Mouse (Mus musculus): ENCODE measurements around the gene Cmpk1. TPM values are rescaled to one million over a fixed set of nuclear protein-coding genes. Genes with fewer than 3 reads are reported as not detected.

The Cmpk1 gene
- total and polyA plus RNA-seq, 3 experiments: 27.2 to 115 (median 92.1) TPM

GRCm38 (mm10) chr4:114946416-114946815 is 40.6 kb downstream of the Cmpk1 start:
- DNase-seq (ENCODE audit: extremely low read depth): no peak
- no peak overlapping the region for H3K9ac ChIP-seq (ENCODE audit: insufficient read depth, low read depth)
- peaks cover 5% of the 10 kb centered on the region for H3K27me3 ChIP-seq (replicated peaks)
- no peaks in the 10 kb centered on the region for H3K9me3 ChIP-seq (replicated peaks; ENCODE audit: low read length)
- in situ Hi-C loops (cut with MboI; ENCODE audit: low pct_ligation_motif_present, low pct_unique_long_range_greater_than_20kb, low sequenced_read_pairs) (no loop called here), dilution Hi-C loops (cut with MboI; ENCODE audit: extremely low pct_ligation_motif_present, extremely low pct_unique_long_range_greater_than_20kb, low sequenced_read_pairs) (no loop called here)
- H3K4me3 ChIP-seq (replicated peaks in 1 of 3; ENCODE audit: low read depth in 2 of 3, low read length in 2 of 3, poor library complexity in 1 of 3): no peak overlapping the region
- H3K79me2 ChIP-seq (replicated peaks; ENCODE audit: control insufficient read depth, extremely low read depth, insufficient read depth, poor library complexity, severe bottlenecking): no peaks in the 10 kb centered on the region
- H3K4me2 ChIP-seq (ENCODE audit: insufficient read depth, low read depth, poor library complexity, severe bottlenecking): no peak overlapping the region
- H3K4me1 ChIP-seq (ENCODE audit: control insufficient read depth in 1 of 2, insufficient read depth in 2 of 2): peaks cover 0 to 5% of the 10 kb centered on the region in 2 experiments; a peak in 2 of 4 replicates
- TF ChIP-seq MEF2A (IDR thresholded peaks at IDR 0.05; ENCODE audit: borderline replicate concordance, low read depth, low read length) (no peak), IRF4 (IDR thresholded peaks at IDR 0.05; ENCODE audit: low read depth, low read length) (no peak), NELFE (IDR thresholded peaks at IDR 0.05; ENCODE audit: low read depth, low read length) (no peak), POLR2AphosphoS2 (IDR thresholded peaks at IDR 0.05; ENCODE audit: low read depth, low read length) (no peak), TCF12 (IDR thresholded peaks at IDR 0.05; ENCODE audit: low read depth, low read length) (no peak), ZC3H11A (IDR thresholded peaks at IDR 0.05; ENCODE audit: low read depth, low read length) (no peak), UBTF (IDR thresholded peaks at IDR 0.05; ENCODE audit: low read depth, low read length) (no peak), ZKSCAN1 (IDR thresholded peaks at IDR 0.05; ENCODE audit: borderline replicate concordance, low read depth, low read length) (no peak), USF2 (conservative IDR thresholded peaks at IDR 0.05; ENCODE audit: low read depth, low read length) (no peak), POLR2A (IDR thresholded peaks at IDR 0.05; ENCODE audit: low read depth, low read length) (no peak), NRF1 (IDR thresholded peaks at IDR 0.05; ENCODE audit: low read depth, low read length) (no peak), TBP (conservative IDR thresholded peaks at IDR 0.05; ENCODE audit: low read depth, low read length) (no peak), ZMIZ1 (IDR thresholded peaks at IDR 0.05; ENCODE audit: low read depth, low read length) (no peak), SIN3A (IDR thresholded peaks at IDR 0.05; ENCODE audit: low read length) (no peak), MYC (IDR thresholded peaks at IDR 0.05; ENCODE audit: low read depth, low read length) (no peak)
- no peak overlapping the region for H3K27ac ChIP-seq (ENCODE audit: insufficient read depth, low read depth)
- no peaks in the 10 kb centered on the region for H3K36me3 ChIP-seq (replicated peaks in 1 of 2; ENCODE audit: control insufficient read depth in 1 of 2, insufficient read depth in 1 of 2, low read length in 1 of 2)

- peaks cover 0 to 5% of the 10 kb centered on the region in 2 experiments; a peak in 2 of 4 replicates for H3K4me1 ChIP-seq (ENCODE audit: control insufficient read depth in 1 of 2, insufficient read depth in 2 of 2)
- H3K9ac ChIP-seq (ENCODE audit: insufficient read depth, low read depth): no peak overlapping the region
- no peak overlapping the region for H3K4me2 ChIP-seq (ENCODE audit: insufficient read depth, low read depth, poor library complexity, severe bottlenecking)
- no peak for DNase-seq (ENCODE audit: extremely low read depth)
- TF ChIP-seq MAX (IDR thresholded peaks at IDR 0.05; ENCODE audit: low read length): no peak
- no peak for TF ChIP-seq ZMIZ1 (IDR thresholded peaks at IDR 0.05; ENCODE audit: low read depth, low read length)
- TF ChIP-seq MXI1 (IDR thresholded peaks at IDR 0.05; ENCODE audit: low read depth, low read length): no peak
- TF ChIP-seq TCF12 (IDR thresholded peaks at IDR 0.05; ENCODE audit: low read depth, low read length): no peak
- TF ChIP-seq NELFE (IDR thresholded peaks at IDR 0.05; ENCODE audit: low read depth, low read length): no peak
- no peak for TF ChIP-seq HCFC1 (IDR thresholded peaks at IDR 0.05; ENCODE audit: low read depth, low read length)
- no peak for TF ChIP-seq KAT2A (IDR thresholded peaks at IDR 0.05; ENCODE audit: insufficient replicate concordance, low read length)
- TF ChIP-seq MYC (IDR thresholded peaks at IDR 0.05; ENCODE audit: low read depth, low read length): no peak
- no peak for TF ChIP-seq EP300 (IDR thresholded peaks at IDR 0.05; ENCODE audit: low read length)
- TF ChIP-seq BHLHE40 (IDR thresholded peaks at IDR 0.05; ENCODE audit: low read depth, low read length): no peak
- TF ChIP-seq ZNF384 (IDR thresholded peaks at IDR 0.05; ENCODE audit: low read depth, low read length): no peak
- TF ChIP-seq GABPA (IDR thresholded peaks at IDR 0.05; ENCODE audit: insufficient replicate concordance, low read depth, low read length): no peak
- TF ChIP-seq ETS1 (conservative IDR thresholded peaks at IDR 0.05; ENCODE audit: low read depth, low read length): no peak
- no peak for TF ChIP-seq POLR2A (IDR thresholded peaks at IDR 0.05; ENCODE audit: low read depth, low read length)
- no peak for TF ChIP-seq POLR2AphosphoS2 (IDR thresholded peaks at IDR 0.05; ENCODE audit: low read depth, low read length)
- no peak for TF ChIP-seq ELF1 (IDR thresholded peaks at IDR 0.05; ENCODE audit: low read depth, low read length)
- no peak for TF ChIP-seq MAFK (IDR thresholded peaks at IDR 0.05; ENCODE audit: insufficient replicate concordance, low read length)
- no peak for TF ChIP-seq SIN3A (IDR thresholded peaks at IDR 0.05; ENCODE audit: low read length)
- H3K27ac ChIP-seq (ENCODE audit: insufficient read depth, low read depth): no peak overlapping the region
- no peak overlapping the region for H3K4me3 ChIP-seq (replicated peaks in 1 of 3; ENCODE audit: low read depth in 2 of 3, low read length in 2 of 3, poor library complexity in 1 of 3)
- H3K79me2 ChIP-seq (replicated peaks; ENCODE audit: control insufficient read depth, extremely low read depth, insufficient read depth, poor library complexity, severe bottlenecking): no peaks in the 10 kb centered on the region
- no peaks in the 10 kb centered on the region for H3K36me3 ChIP-seq (replicated peaks in 1 of 2; ENCODE audit: control insufficient read depth in 1 of 2, insufficient read depth in 1 of 2, low read length in 1 of 2)
- in situ Hi-C loops (cut with MboI; ENCODE audit: low pct_ligation_motif_present, low pct_unique_long_range_greater_than_20kb, low sequenced_read_pairs): no loop called here
- H3K9me3 ChIP-seq (replicated peaks; ENCODE audit: low read length): no peaks in the 10 kb centered on the region
- dilution Hi-C loops (cut with MboI; ENCODE audit: extremely low pct_ligation_motif_present, extremely low pct_unique_long_range_greater_than_20kb, low sequenced_read_pairs): no loop called here
- H3K27me3 ChIP-seq (replicated peaks): peaks cover 6% of the 10 kb centered on the region
Measured at GRCm38 (mm10) chr4:114945021-114945420, 42.0 kb downstream of the Cmpk1 start.

Data from CH12.LX (cell line).